Mouse (Mus musculus): Measurements from ENCODE around the gene Mrpl1. TPM values are rescaled to one million over a fixed set of nuclear protein-coding genes. Genes with fewer than 3 reads are reported as not detected.

Gene Mrpl1
- polyA plus RNA-seq, 2 experiments from 2014 or later, result 17.4 to 20.5 TPM

GRCm38 (mm10) chr5:96208543-96208942, 750 bp upstream of the Mrpl1 start:
- ATAC-seq, result peak; percentile 47

DNA sequence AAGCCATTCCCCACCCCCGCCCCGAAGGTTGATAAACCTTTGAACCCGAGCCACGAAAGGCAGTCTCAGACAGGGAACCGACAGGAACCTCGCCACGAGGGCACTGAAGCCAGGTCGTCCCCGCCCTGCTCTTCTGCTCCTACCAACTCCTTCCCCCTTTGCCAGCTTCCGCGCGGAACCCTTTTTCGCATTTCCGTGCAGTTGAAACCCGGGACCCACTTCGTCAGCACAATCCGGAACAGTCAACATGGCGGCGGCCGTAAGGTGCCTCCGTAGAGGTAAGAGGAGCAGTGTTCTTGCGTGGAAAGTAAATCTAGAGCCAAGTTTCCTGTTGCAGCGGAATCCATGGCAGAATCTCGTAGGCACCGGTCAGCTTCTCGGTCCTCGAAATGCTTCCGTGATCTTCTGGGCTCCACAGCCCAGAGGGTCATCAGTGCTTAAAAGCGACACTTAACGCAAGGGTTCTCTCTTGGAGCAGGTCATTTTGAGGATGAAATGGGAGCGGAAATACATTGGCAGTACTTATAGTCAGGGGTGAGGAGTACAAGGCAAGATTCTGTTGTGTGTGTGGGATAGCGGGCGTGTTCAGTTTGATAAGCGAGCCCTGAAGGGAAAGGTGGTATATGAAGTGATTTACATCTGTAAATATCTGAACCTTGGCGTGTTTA, 757 bp downstream of the Mrpl1 start:
- peak; percentile 88 for ATAC-seq

GRCm38 (mm10) chr5:96218648-96219047, 9.4 kb downstream of the Mrpl1 start:
- ATAC-seq, result no peak

- ATAC-seq, result peak; percentile 60
Observed at GRCm38 (mm10) chr5:96219512-96219911, 10.2 kb downstream of the Mrpl1 start.

GRCm38 (mm10) chr5:96221298-96221697, 12.0 kb downstream of the Mrpl1 start:
- ATAC-seq, result no peak

DNA sequence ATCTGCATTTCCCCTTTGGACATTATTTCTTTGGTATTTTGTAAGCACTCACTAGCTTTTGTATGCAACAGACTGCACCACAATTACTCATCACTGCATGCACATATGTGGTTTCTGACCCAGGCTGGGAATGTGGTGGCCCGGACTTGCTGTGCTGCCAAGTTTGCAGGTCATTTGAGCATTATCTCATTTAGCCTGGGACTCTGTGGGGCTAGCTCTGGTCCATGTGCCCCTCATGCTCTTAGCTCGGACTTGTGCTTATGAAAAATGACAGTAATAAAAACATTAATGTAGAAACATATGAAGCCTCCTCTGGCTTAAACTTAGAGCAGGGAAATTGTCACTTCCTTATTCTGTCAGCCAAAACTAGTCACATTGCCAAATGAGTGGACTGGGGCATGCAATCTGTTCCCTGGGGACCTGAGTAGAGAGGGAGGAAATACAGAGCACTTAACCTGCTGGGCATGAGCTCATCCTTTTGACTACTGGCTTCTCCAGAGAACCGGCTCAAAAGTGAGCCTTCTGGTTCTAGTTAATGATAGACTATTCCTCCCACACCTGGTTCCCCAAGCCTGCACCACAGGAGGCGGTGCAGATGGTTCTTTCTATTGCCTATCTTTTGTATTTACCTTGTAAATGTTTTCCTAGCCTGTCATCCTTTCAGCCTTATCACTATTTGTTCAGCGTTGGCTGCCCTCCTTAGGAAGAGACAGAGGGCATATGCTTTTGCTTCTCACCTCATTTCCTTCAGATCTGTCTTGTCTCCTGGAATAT, 12.7 kb downstream of the Mrpl1 start:
- ATAC-seq, result no peak

DNA sequence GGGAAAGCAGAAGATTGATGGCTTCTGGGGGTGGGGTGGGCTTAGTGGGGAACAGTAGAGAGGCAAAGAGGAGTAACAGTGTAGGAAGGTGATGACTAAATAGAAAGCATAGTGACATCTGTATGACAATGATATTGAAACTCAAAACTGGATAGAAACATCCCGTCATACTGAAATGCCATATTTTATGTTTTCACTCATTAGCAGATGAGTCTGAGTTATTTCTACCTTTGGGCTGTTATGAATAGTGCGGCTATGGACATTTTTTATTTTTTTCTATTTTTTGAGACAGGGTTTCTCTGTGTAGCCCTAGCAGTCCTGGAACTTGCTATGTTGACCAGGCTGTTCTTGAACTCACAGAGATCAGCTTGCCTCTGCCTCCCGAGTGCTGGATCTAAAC, 13.7 kb downstream of the Mrpl1 start:
- ATAC-seq, result no peak

- no peak for ATAC-seq
Observed at GRCm38 (mm10) chr5:96226490-96226889, 17.2 kb downstream of the Mrpl1 start.

DNA sequence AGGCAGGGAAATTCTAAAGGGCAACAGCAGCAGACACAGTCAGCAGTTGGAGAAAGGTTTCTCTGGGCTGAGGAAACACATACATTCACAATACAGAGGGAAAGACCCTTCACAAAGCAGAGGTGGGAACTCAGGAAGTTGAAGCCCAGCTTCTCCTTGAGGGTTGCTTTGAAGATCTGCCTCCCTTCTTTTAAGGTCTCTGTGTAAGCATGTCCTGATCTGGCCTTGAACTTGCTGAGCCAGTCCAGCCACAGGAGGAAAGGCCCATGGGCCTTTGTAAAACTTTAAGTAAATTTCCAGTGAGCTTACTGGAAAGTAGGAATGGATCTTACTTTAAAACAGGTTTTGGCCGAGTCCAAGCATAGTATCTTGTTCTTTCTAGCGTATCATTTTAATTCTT, 19.7 kb downstream of the Mrpl1 start:
- ATAC-seq, result no peak

DNA sequence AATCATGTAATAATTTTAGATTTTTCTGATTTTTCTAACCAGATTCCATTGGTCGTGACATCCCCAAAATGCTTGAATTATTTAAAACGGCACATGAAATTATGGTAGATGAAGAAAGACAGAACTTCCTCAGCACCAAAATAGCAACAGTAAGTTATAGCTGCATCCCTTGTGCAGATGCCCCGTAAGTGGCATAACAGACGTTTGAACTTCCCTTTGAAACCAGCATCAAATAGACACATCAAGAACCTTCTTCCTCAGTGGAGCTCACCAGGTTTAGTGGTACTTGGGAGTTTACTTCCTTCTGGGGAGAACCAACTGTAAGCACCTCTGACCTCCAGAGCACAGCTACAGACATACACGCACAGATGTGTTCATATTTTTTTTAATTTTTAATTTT, 29.5 kb downstream of the Mrpl1 start:
- no peak for ATAC-seq

DNA sequence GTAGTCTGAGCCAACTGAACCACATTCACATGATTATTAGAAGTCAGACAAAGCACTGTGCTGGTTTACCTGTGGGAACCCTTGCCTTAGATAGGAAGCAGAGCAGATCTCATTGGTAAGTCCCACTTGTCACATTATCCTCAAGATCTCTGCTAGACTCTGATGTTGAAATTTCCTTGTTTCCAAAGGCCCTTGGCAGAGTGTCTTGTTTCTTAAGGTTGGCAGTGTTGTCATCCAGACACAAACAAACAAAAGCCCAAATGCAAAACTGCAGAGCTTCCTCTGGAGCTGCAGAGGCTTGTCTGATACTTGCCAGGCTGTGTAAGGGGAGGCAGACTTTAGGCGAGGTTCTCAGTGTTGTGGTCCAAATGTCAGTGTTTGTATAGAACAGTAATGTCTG, 31.6 kb downstream of the Mrpl1 start:
- ATAC-seq, result no peak

GRCm38 (mm10) chr5:96244511-96244910, 35.2 kb downstream of the Mrpl1 start:
- ATAC-seq, result no peak

GRCm38 (mm10) chr5:96253995-96254394, 44.7 kb downstream of the Mrpl1 start:
- no peak for ATAC-seq

- no peak for ATAC-seq
Observed at GRCm38 (mm10) chr5:96255166-96255565, 45.9 kb downstream of the Mrpl1 start.

- no peak for ATAC-seq
Observed at GRCm38 (mm10) chr5:96258210-96258609, 48.9 kb downstream of the Mrpl1 start.

- no peak for ATAC-seq
Observed at GRCm38 (mm10) chr5:96267017-96267702, 57.9 kb downstream of the Mrpl1 start.

- ATAC-seq, result no peak
Observed at GRCm38 (mm10) chr5:96271070-96271469, 61.8 kb downstream of the Mrpl1 start.

- ATAC-seq, result no peak
Observed at GRCm38 (mm10) chr5:96305786-96306185, 96.5 kb downstream of the Mrpl1 start.

DNA sequence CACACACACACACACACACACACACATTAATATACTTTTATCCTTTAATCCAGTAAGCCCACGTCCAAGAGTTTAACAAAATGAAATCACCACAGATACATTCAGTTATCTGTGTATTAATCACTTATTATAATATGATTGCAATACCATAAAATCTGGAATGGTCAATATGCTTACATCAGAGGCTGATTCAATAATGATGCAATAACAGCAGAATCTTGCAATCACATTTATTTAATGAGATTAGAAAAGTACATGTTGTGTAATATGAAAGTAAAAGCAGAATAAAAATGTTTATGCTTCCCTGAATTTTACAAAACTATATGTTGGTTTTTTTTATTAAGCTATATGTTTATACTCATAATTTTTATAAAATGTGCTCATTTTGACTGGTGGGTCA, 97.0 kb downstream of the Mrpl1 start:
- ATAC-seq, result no peak

GRCm38 (mm10) chr5:96306826-96307225, 97.5 kb downstream of the Mrpl1 start:
- no peak for ATAC-seq

GRCm38 (mm10) chr5:96308086-96308485, 98.8 kb downstream of the Mrpl1 start:
- ATAC-seq, result no peak

DNA sequence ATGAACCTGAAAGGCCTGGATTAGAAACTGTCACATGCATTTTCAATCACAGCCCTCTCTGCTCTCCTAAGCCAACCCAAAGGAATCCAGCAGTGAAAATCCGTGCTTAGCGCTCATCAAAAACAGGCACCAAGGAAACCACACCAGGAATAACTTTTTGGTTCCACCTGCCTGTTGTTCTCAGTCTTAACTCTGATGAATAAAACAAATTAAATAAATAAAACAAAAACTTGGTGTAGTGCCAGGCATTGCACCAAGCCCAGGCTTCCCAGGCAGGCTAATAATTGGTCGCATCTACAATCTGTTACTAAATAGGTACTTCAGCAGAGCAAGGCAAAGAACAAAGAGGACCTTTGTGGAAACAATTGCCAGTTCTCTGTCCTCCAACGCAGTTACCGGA, 99.4 kb downstream of the Mrpl1 start:
- ATAC-seq, result no peak

- no peak for ATAC-seq
Observed at GRCm38 (mm10) chr5:96309566-96309965, 100.3 kb downstream of the Mrpl1 start.

- no peak for ATAC-seq
Observed at GRCm38 (mm10) chr5:96311677-96312076, 102.4 kb downstream of the Mrpl1 start.

Data from activated CD4-positive, CD25-positive, alpha-beta regulatory T cell, adult 4 months (primary cell).